Mouse (Mus musculus) G1E (cell line): ENCODE results near the gene Zfand3.

Source experiments
- CTCF ChIP-seq: IDR thresholded peaks from 2 replicates; pipeline ENCODE4 v1.5.1; 2012; ENCODE audit warnings: low read depth, low read length, inconsistent platforms, mixed read lengths
- GATA1 ChIP-seq: IDR thresholded peaks from 2 replicates; pipeline ENCODE4 v1.6.1; 2012; ENCODE audit warnings: borderline replicate concordance, low read length, inconsistent platforms, mixed read lengths
- GATA2 ChIP-seq: IDR thresholded peaks from 2 replicates; pipeline ENCODE4 v1.6.1; 2012; ENCODE audit warnings: low read depth, low read length, inconsistent platforms, borderline replicate concordance
- POLR2AphosphoS5 ChIP-seq: IDR thresholded peaks from 2 replicates; pipeline ENCODE4 v1.6.1; 2012; ENCODE audit warnings: low read depth, low read length, inconsistent platforms; ENCODE audit not compliant: insufficient replicate concordance
- TAL1 ChIP-seq: conservative IDR thresholded peaks from 2 replicates; pipeline ENCODE4 v1.6.1; 2012; ENCODE audit warnings: low read depth, low read length, inconsistent platforms, mixed read lengths

GRCm38 (mm10) chr17:30187581-30187980 lies 183.0 kb downstream of the Zfand3 start:
- TF ChIP-seq CTCF = no peak
- no peak for TF ChIP-seq GATA1
- TF ChIP-seq GATA2 = no peak
- TF ChIP-seq TAL1 = no peak
- no peak for TF ChIP-seq POLR2AphosphoS5
